Mouse (Mus musculus): Measurements from ENCODE around the gene Sirpa.

Sirpa gene

GRCm38 (mm10) chr2:129605816-129606215, 13.2 kb downstream of the Sirpa start:
- no peak for DNase-seq (ENCODE audit: low read depth, low spot score)

- no peak for DNase-seq (ENCODE audit: low read depth, low spot score)
Measured at GRCm38 (mm10) chr2:129606269-129606668, 13.6 kb downstream of the Sirpa start.

- no peak for DNase-seq (ENCODE audit: low read depth, low spot score)
Measured at GRCm38 (mm10) chr2:129606899-129607298, 14.3 kb downstream of the Sirpa start.

- no peak for DNase-seq (ENCODE audit: low read depth, low spot score)
Measured at GRCm38 (mm10) chr2:129613971-129614370, 21.3 kb downstream of the Sirpa start.

- DNase-seq (ENCODE audit: low read depth, low spot score), result no peak
Measured at GRCm38 (mm10) chr2:129614482-129615185, 22.0 kb downstream of the Sirpa start.

- DNase-seq (ENCODE audit: low read depth, low spot score), result no peak
Measured at GRCm38 (mm10) chr2:129620148-129620547, 27.5 kb downstream of the Sirpa start.

- DNase-seq (ENCODE audit: low read depth, low spot score), result no peak
Measured at GRCm38 (mm10) chr2:129620881-129621280, 28.2 kb downstream of the Sirpa start.

- no peak for DNase-seq (ENCODE audit: low read depth, low spot score)
Measured at GRCm38 (mm10) chr2:129621654-129622490, 29.2 kb downstream of the Sirpa start.

GRCm38 (mm10) chr2:129622918-129623317, 30.3 kb downstream of the Sirpa start:
- DNase-seq (ENCODE audit: low read depth, low spot score), result no peak

GRCm38 (mm10) chr2:129623771-129624170, 31.1 kb downstream of the Sirpa start:
- no peak for DNase-seq (ENCODE audit: low read depth, low spot score)

GRCm38 (mm10) chr2:129624246-129624918, 31.7 kb downstream of the Sirpa start:
- no peak for DNase-seq (ENCODE audit: low read depth, low spot score)

- no peak for DNase-seq (ENCODE audit: low read depth, low spot score)
Measured at GRCm38 (mm10) chr2:129624956-129625355, 32.3 kb downstream of the Sirpa start.

- no peak for DNase-seq (ENCODE audit: low read depth, low spot score)
Measured at GRCm38 (mm10) chr2:129625845-129626244, 33.2 kb downstream of the Sirpa start.

- DNase-seq (ENCODE audit: low read depth, low spot score), result no peak
Measured at GRCm38 (mm10) chr2:129626621-129627061, 34.0 kb downstream of the Sirpa start.

GRCm38 (mm10) chr2:129627133-129627532, 34.5 kb downstream of the Sirpa start:
- no peak for DNase-seq (ENCODE audit: low read depth, low spot score)

GRCm38 (mm10) chr2:129627811-129628210, 35.2 kb downstream of the Sirpa start:
- DNase-seq (ENCODE audit: low read depth, low spot score), result no peak

- DNase-seq (ENCODE audit: low read depth, low spot score), result no peak
Measured at GRCm38 (mm10) chr2:129628456-129629185, 36.0 kb downstream of the Sirpa start.

- no peak for DNase-seq (ENCODE audit: low read depth, low spot score)
Measured at GRCm38 (mm10) chr2:129629786-129630531, 37.3 kb downstream of the Sirpa start.

- DNase-seq (ENCODE audit: low read depth, low spot score), result no peak
Measured at GRCm38 (mm10) chr2:129630532-129630886, 37.9 kb downstream of the Sirpa start.

- DNase-seq (ENCODE audit: low read depth, low spot score), result no peak
Measured at GRCm38 (mm10) chr2:129630978-129631660, 38.5 kb downstream of the Sirpa start.

Data from ES-CJ7 (cell line).